Mouse (Mus musculus) hindbrain, postnatal 0 days (tissue): ENCODE measurements at regions not wholly inside any gene's neighbourhood (a gene's known extent, or its start where the extent isn't known, plus 50 kb on each side); places are given as distances from the start of the nearest gene placed in this dataset.

ENCODE experiments used
- ATAC-seq: fragments of 200-750 bp; cut with Nextera tagmentation; 2 replicates; pipeline ENCODE4 v1.8.0; 2017; ENCODE audit warnings: mild to moderate bottlenecking, moderate TSS enrichment, moderate library complexity
- DNase-seq: peaks from one replicate; pipeline ENCODE4 v3.0.0-alpha.2; 2015; ENCODE audit warnings: low spot score
- H3K27ac ChIP-seq: fragments of 300-500 bp; sonication (generic); 2 replicates; pipeline ENCODE4 v1.5.1; 2014; ENCODE audit warnings: mild to moderate bottlenecking
- H3K27me3 ChIP-seq: fragments of 300-500 bp; sonication (generic); 2 replicates; pipeline ENCODE4 v1.6.1; 2014; ENCODE audit warnings: low read length, mixed read lengths; ENCODE audit not compliant: insufficient read depth
- H3K36me3 ChIP-seq: fragments of 300-500 bp; sonication (generic); 2 replicates; pipeline ENCODE4 v1.6.1; 2014; ENCODE audit warnings: low read length, mixed read lengths; ENCODE audit not compliant: insufficient read depth
- H3K4me1 ChIP-seq: fragments of 300-500 bp; sonication (generic); 2 replicates; pipeline ENCODE4 v1.6.1; 2014; ENCODE audit warnings: antibody characterized with exemption, low read length, mixed read lengths; ENCODE audit not compliant: insufficient read depth
- H3K4me2 ChIP-seq: fragments of 300-500 bp; sonication (generic); 2 replicates; pipeline ENCODE4 v1.6.1; 2014; ENCODE audit warnings: low read depth, mild to moderate bottlenecking, low read length, moderate library complexity, mixed read lengths
- H3K4me3 ChIP-seq: fragments of 300-500 bp; sonication (generic); 2 replicates; pipeline ENCODE4 v1.5.1; 2014; ENCODE audit warnings: low read length
- H3K9ac ChIP-seq: fragments of 300-500 bp; sonication (generic); replicated peaks from 2 replicates; pipeline ENCODE4 v1.6.1; 2014; ENCODE audit warnings: mild to moderate bottlenecking, low read length, moderate library complexity, mixed read lengths
- H3K9me3 ChIP-seq: fragments of 300-500 bp; sonication (generic); 2 replicates; pipeline ENCODE4 v1.6.1; 2016; ENCODE audit warnings: low read length, mixed read lengths
- CTCF ChIP-seq: IDR thresholded peaks from 2 replicates; pipeline ENCODE4 v1.5.1; 2016; ENCODE audit warnings: antibody characterized with exemption, control low read depth, low read depth
- WGBS: fragments of 180-500 bp; shearing (Covaris S2); extraction: QIAGEN DNeasy Blood & Tissue Kit; methylation state at CpG from one replicate; pipeline ENCODE4 v1.1.7; 2014; 5-methylcytosine and 5-hydroxymethylcytosine counted together

GRCm38 (mm10) chr4:31819521-31820259, 144.2 kb upstream of the Map3k7 start:
- Histone ChIP-seq H3K27ac (no peak overlapping the region), H3K4me1 (no peaks in the 10 kb centered on the region), H3K9ac (no peak overlapping the region), H3K36me3 (no peaks in the 10 kb centered on the region), H3K27me3 (no peaks in the 10 kb centered on the region), H3K4me2 (no peak overlapping the region), H3K4me3 (no peak overlapping the region), H3K9me3 (no peaks in the 10 kb centered on the region)
- no peak for TF ChIP-seq CTCF
- WGBS: 62% methylated on average over 18 of the region's 18 CpGs
- DNase-seq (peak; percentile 39), ATAC-seq (0 out of 2 replicates have a peak, but pooled peaks have one; percentile 55)

GRCm38 (mm10) chr4:31823574-31824348, 140.1 kb upstream of the Map3k7 start:
- Histone ChIP-seq H3K4me3 (no peak overlapping the region), H3K9me3 (no peaks in the 10 kb centered on the region), H3K27me3 (no peaks in the 10 kb centered on the region), H3K27ac (no peak overlapping the region), H3K4me1 (no peaks in the 10 kb centered on the region), H3K4me2 (peak overlapping the region; percentile 35), H3K36me3 (no peaks in the 10 kb centered on the region), H3K9ac (no peak overlapping the region)
- no peak for DNase-seq
- 0 out of 2 replicates have a peak, but pooled peaks have one; percentile 31 for ATAC-seq
- WGBS: 57% methylated on average over 19 of the region's 19 CpGs
- TF ChIP-seq CTCF: no peak

GRCm38 (mm10) chr4:31824518-31825437, 139.1 kb upstream of the Map3k7 start:
- Histone ChIP-seq H3K4me3 (no peak overlapping the region), H3K36me3 (no peaks in the 10 kb centered on the region), H3K27ac (no peak overlapping the region), H3K9ac (no peak overlapping the region), H3K9me3 (no peaks in the 10 kb centered on the region), H3K4me2 (peak overlapping the region; percentile 35), H3K27me3 (no peaks in the 10 kb centered on the region), H3K4me1 (no peaks in the 10 kb centered on the region)
- DNase-seq (no peak), ATAC-seq (no peak)
- WGBS: 57% methylated on average over 14 of the region's 14 CpGs
- peak; percentile 12 for TF ChIP-seq CTCF

GRCm38 (mm10) chr4:31825438-31825830, 138.5 kb upstream of the Map3k7 start:
- Histone ChIP-seq H3K9ac (no peak overlapping the region), H3K9me3 (no peaks in the 10 kb centered on the region), H3K27ac (no peak overlapping the region), H3K4me3 (no peak overlapping the region), H3K4me2 (no peak overlapping the region), H3K27me3 (no peaks in the 10 kb centered on the region), H3K4me1 (no peaks in the 10 kb centered on the region), H3K36me3 (no peaks in the 10 kb centered on the region)
- ATAC-seq: no peak
- no peak for DNase-seq
- no peak for TF ChIP-seq CTCF
- 88% methylated on average over 3 of the region's 3 CpGs for WGBS

- no peaks in the 10 kb centered on the region for H3K4me1 ChIP-seq
- WGBS: 55% methylated on average over 8 of the region's 8 CpGs
- H3K9ac ChIP-seq: no peak overlapping the region
- DNase-seq: no peak
- no peaks in the 10 kb centered on the region for H3K9me3 ChIP-seq
- no peak for ATAC-seq
- H3K36me3 ChIP-seq: no peaks in the 10 kb centered on the region
- TF ChIP-seq CTCF: no peak
- H3K27me3 ChIP-seq: no peaks in the 10 kb centered on the region
- no peak overlapping the region for H3K4me3 ChIP-seq
- H3K4me2 ChIP-seq: no peak overlapping the region
- no peak overlapping the region for H3K27ac ChIP-seq
Measured at GRCm38 (mm10) chr4:31826661-31827060, 137.2 kb upstream of the Map3k7 start.

GRCm38 (mm10) chr4:31827266-31827665, 136.6 kb upstream of the Map3k7 start:
- H3K4me3 ChIP-seq: no peak overlapping the region
- no peaks in the 10 kb centered on the region for H3K36me3 ChIP-seq
- 81% methylated on average over 7 of the region's 7 CpGs for WGBS
- no peak overlapping the region for H3K9ac ChIP-seq
- no peak overlapping the region for H3K27ac ChIP-seq
- TF ChIP-seq CTCF: peak; percentile 31
- H3K4me2 ChIP-seq: no peak overlapping the region
- ATAC-seq (no peak), DNase-seq (no peak)
- no peaks in the 10 kb centered on the region for H3K9me3 ChIP-seq
- no peaks in the 10 kb centered on the region for H3K4me1 ChIP-seq
- H3K27me3 ChIP-seq: no peaks in the 10 kb centered on the region
